ENCODE assay signal across 10 mouse cellular contexts in the genomic region with DNA sequence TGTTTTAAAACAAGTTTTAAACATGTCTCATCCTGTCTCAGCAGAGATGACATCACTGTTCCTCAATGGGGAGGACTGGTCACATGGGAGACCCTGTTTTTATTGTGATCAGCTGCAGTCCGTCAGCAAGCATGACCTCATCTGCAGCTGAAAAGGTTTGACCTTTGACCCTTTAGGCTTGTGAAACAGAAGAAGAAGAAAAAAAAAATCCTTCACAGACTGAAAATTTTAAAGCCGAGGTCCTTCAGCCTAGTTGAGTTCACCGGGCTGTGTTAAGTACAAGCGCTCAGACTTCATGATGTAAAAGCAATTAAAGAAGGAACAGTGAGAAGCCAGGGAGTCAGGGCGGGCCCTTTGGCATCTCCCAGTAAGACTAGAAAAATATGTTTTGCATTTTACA.
A peak's percentile ranks its signal among the peaks of the same experiment; 100 is the strongest.
DNase-seq lines count a peak whose midpoint lies in the region; ATAC-seq and TF ChIP-seq lines count a peak whose summit lies in the region.
"Had no signal": no experiment of that assay in that cellular context is flagged by ENCODE, and none has a peak within 500 bp of the region (broad histone marks: within the 10 kb centered on the region; RNA-seq: fewer than 3 reads in every experiment).

No protein-coding gene starts in this region.

- ATAC-seq in lung, postnatal 0 days, result peak; percentile 67
- ATAC-seq: forebrain, embryonic 15.5 days had no signal

- TF ChIP-seq CTCF in liver, adult 2 months (IDR thresholded peaks at IDR 0.05; ENCODE audit: low read depth, low read length), result no peak
- no peak for TF ChIP-seq CTCF in lung, postnatal 0 days (IDR thresholded peaks at IDR 0.05)

- TF ChIP-seq EP300 in lung, postnatal 0 days (IDR thresholded peaks at IDR 0.05), result no peak

- H3K4me3 ChIP-seq in liver, adult 2 months (ENCODE audit: insufficient read depth, low read depth, low read length), result no peak overlapping the region
- H3K4me3 ChIP-seq in heart, embryonic 10.5 days, result no peak overlapping the region
- no peak overlapping the region for H3K4me3 ChIP-seq in lung, postnatal 0 days (ENCODE audit: low read depth, low read length)
- H3K4me3 ChIP-seq: forebrain, embryonic 15.5 days had no signal

- no peak overlapping the region for H3K4me2 ChIP-seq in lung, postnatal 0 days (replicated peaks; ENCODE audit: low read depth, low read length)
- H3K4me2 ChIP-seq: forebrain, embryonic 15.5 days had no signal

- no peaks in the 10 kb centered on the region for H3K27me3 ChIP-seq in liver, adult 2 months (ENCODE audit: control insufficient read depth, insufficient read depth, low read length)
- no peaks in the 10 kb centered on the region for H3K27me3 ChIP-seq in heart, embryonic 10.5 days (ENCODE audit: insufficient read depth, poor library complexity, severe bottlenecking)
- H3K27me3 ChIP-seq in lung, postnatal 0 days (replicated peaks; ENCODE audit: insufficient read depth, low read length), result no peaks in the 10 kb centered on the region
- H3K27me3 ChIP-seq: forebrain, embryonic 15.5 days had no signal

- H3K4me1 ChIP-seq in liver, adult 2 months (ENCODE audit: control insufficient read depth, insufficient read depth, low read length), result no peaks in the 10 kb centered on the region
- H3K4me1 ChIP-seq in heart, embryonic 10.5 days, result no peaks in the 10 kb centered on the region
- no peaks in the 10 kb centered on the region for H3K4me1 ChIP-seq in lung, postnatal 0 days (ENCODE audit: insufficient read depth, low read depth, low read length)
- H3K4me1 ChIP-seq: forebrain, embryonic 15.5 days had no signal

- H3K27ac ChIP-seq in liver, adult 2 months (replicated peaks; ENCODE audit: insufficient read depth, low read depth, low read length), result no peak overlapping the region
- H3K27ac ChIP-seq in heart, embryonic 10.5 days, result no peak overlapping the region
- H3K27ac ChIP-seq in lung, postnatal 0 days (ENCODE audit: low read length), result no peak overlapping the region
- H3K27ac ChIP-seq: forebrain, embryonic 15.5 days had no signal

- no peaks in the 10 kb centered on the region for H3K9me3 ChIP-seq in heart, embryonic 10.5 days
- H3K9me3 ChIP-seq in lung, postnatal 0 days (ENCODE audit: low read length), result no peaks in the 10 kb centered on the region
- H3K9me3 ChIP-seq: forebrain, embryonic 15.5 days had no signal

- WGBS in liver, adult 2 months, result 53% methylated on average over 5 of the region's 5 CpGs
- WGBS in heart, embryonic 10.5 days, result 61% methylated on average over 5 of the region's 5 CpGs
- 32% methylated on average over 5 of the region's 5 CpGs for WGBS in lung, postnatal 0 days

- H3K36me3 ChIP-seq in liver, adult 2 months (ENCODE audit: control insufficient read depth, insufficient read depth, low read length), result no peaks in the 10 kb centered on the region
- no peaks in the 10 kb centered on the region for H3K36me3 ChIP-seq in heart, embryonic 10.5 days
- no peaks in the 10 kb centered on the region for H3K36me3 ChIP-seq in lung, postnatal 0 days (ENCODE audit: insufficient read depth, low read length)
- H3K36me3 ChIP-seq: forebrain, embryonic 15.5 days had no signal

- peak; percentile 32 for DNase-seq in liver, adult 2 months (ENCODE audit: extremely low read depth, low read depth, low spot score)
- DNase-seq in liver, result no peak
- peak; percentile 85 for DNase-seq in embryo, embryonic 10 days (ENCODE audit: low spot score)
- DNase-seq in heart, embryonic 10.5 days (ENCODE audit: low spot score), result peak; percentile 63
- peak; percentile 65 for DNase-seq in lung, postnatal 0 days (ENCODE audit: low spot score)
- no peak for DNase-seq in layer of hippocampus, postnatal 10 days (ENCODE audit: low spot score in 2 of 2)
- no peak for DNase-seq in left cerebral cortex, adult 8-10 months (ENCODE audit: low spot score in 2 of 2)
- no peak for DNase-seq in left cerebral cortex, adult 11 months (ENCODE audit: low spot score)
- DNase-seq: right cerebral cortex, postnatal 25 days had no signal

- no peaks in the 10 kb centered on the region for H3K79me2 ChIP-seq in liver, adult 2 months (ENCODE audit: control insufficient read depth, insufficient read depth, low read length)

- no peak for TF ChIP-seq POLR2A in liver, adult 2 months (IDR thresholded peaks at IDR 0.05; ENCODE audit: extremely low read depth, insufficient read depth, low read length)

- H3K9ac ChIP-seq in liver, adult 2 months (ENCODE audit: low read depth, low read length), result no peak overlapping the region
- H3K9ac ChIP-seq in lung, postnatal 0 days (replicated peaks; ENCODE audit: low read depth), result no peak overlapping the region
- H3K9ac ChIP-seq: forebrain, embryonic 15.5 days had no signal

Comparison
In these comparisons a context has a peak if more than half of its experiments do, and no peak if none do; other contexts are left out.
1. DNase-seq: peak in liver, adult 2 months (single experiment), embryo, embryonic 10 days (single experiment), heart, embryonic 10.5 days (single experiment) and lung, postnatal 0 days (single experiment); none in liver (single experiment), layer of hippocampus, postnatal 10 days (0 of 2), left cerebral cortex, adult 8-10 months (0 of 2) and left cerebral cortex, adult 11 months (single experiment).